Mouse (Mus musculus): ENCODE data around the gene Nhlrc1. TPM values are rescaled to one million over a fixed set of nuclear protein-coding genes. Genes with fewer than 3 reads are reported as not detected.

Gene Nhlrc1
- total and polyA plus RNA-seq, 2 experiments from 2014 or later, result 5.2 to 7.1 TPM

DNA sequence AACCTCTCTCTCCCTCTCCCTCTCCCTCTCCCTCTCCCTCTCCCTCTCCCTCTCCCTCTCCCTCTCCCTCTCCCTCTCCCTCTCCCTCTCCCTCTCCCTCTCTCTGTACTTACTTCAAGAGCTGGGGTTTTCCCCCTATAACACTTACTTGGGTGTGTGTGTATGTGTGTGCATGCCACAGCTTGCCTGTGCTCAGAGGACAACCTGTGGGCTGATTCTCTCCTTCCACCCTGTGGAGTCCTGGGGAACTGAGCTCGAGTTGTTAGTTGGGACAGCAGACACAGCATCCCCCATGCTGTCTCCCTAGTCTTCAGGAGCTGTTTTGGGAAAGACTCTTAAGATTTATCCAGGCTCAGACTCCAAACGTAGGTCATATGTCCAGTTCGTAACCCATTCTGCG, 47.3 kb downstream of the Nhlrc1 start:
- WGBS, result 75% methylated on average over 4 of the region's 4 CpGs
- peak; percentile 27 for TF ChIP-seq CTCF (IDR thresholded peaks at IDR 0.05; ENCODE audit: low read depth)
- TF ChIP-seq EP300 (IDR thresholded peaks at IDR 0.05; ENCODE audit: low read depth), result no peak

More for the DNA sequence above, 47.3 kb downstream of the Nhlrc1 start:
- Histone ChIP-seq H3K4me3 (ENCODE audit: low read depth, low read length) (no peak overlapping the region), H3K27ac (ENCODE audit: low read depth) (no peak overlapping the region), H3K27me3 (ENCODE audit: control insufficient read depth, insufficient read depth, low read length) (no peaks in the 10 kb centered on the region), H3K4me2 (ENCODE audit: low read depth, low read length) (no peak overlapping the region), H3K9me3 (replicated peaks; ENCODE audit: control insufficient read depth, low read length) (0 out of 2 replicates have a peak, but pooled peaks cover 6% of the 10 kb centered on the region), H3K36me3 (replicated peaks; ENCODE audit: control insufficient read depth, insufficient read depth, low read length) (no peaks in the 10 kb centered on the region), H3K9ac (replicated peaks; ENCODE audit: low read depth, low read length) (no peak overlapping the region), H3K4me1 (ENCODE audit: control insufficient read depth, insufficient read depth) (no peaks in the 10 kb centered on the region)
- DNase-seq (ENCODE audit: low spot score) (no peak), ATAC-seq (ENCODE audit: insufficient read depth, low read depth) (no peak)

Other genes with a start within 250 kb of the Nhlrc1 start
- 48.7 and 81.8 TPM in 2 replicates for gene Kif13a, start 85.0 kb downstream of the Nhlrc1 start, total RNA-seq (2014; rRNA removed; ENCODE audit: low replicate concordance)
- gene Kif13a, start 85.0 kb downstream of the Nhlrc1 start, polyA plus RNA-seq (2015; fragmentation: Nextera tagmentation; extraction: Ambion mirVana), result 29.8 and 36.7 TPM in 2 replicates
- gene Kdm1b, start 28.6 kb upstream of the Nhlrc1 start, total RNA-seq (2014; rRNA removed; ENCODE audit: low replicate concordance), result 5.9 and 9.7 TPM in 2 replicates
- gene Kdm1b, start 28.6 kb upstream of the Nhlrc1 start, polyA plus RNA-seq (2015; fragmentation: Nextera tagmentation; extraction: Ambion mirVana), result 5.7 and 5.9 TPM in 2 replicates
- gene Tpmt, start 29.9 kb upstream of the Nhlrc1 start, total RNA-seq (2014; rRNA removed; ENCODE audit: low replicate concordance), result 9.5 and 17.5 TPM in 2 replicates
- gene Tpmt, start 29.9 kb upstream of the Nhlrc1 start, polyA plus RNA-seq (2015; fragmentation: Nextera tagmentation; extraction: Ambion mirVana), result 9.5 and 13.0 TPM in 2 replicates
- gene Dek, start 91.4 kb upstream of the Nhlrc1 start, total RNA-seq (2014; rRNA removed; ENCODE audit: low replicate concordance), result 53.3 and 59.2 TPM in 2 replicates
- gene Dek, start 91.4 kb upstream of the Nhlrc1 start, polyA plus RNA-seq (2015; fragmentation: Nextera tagmentation; extraction: Ambion mirVana), result 80.8 and 87.4 TPM in 2 replicates
- 5.5 and 6.3 TPM in 2 replicates for gene Rnf144b, start 107.8 kb upstream of the Nhlrc1 start, total RNA-seq (2014; rRNA removed; ENCODE audit: low replicate concordance)
- 1.7 and 2.1 TPM in 2 replicates for gene Rnf144b, start 107.8 kb upstream of the Nhlrc1 start, polyA plus RNA-seq (2015; fragmentation: Nextera tagmentation; extraction: Ambion mirVana)